Mouse (Mus musculus) adrenal gland, adult 8-10 months (tissue): ENCODE measurements around the gene Ammecr1. TPM values are rescaled to one million over a fixed set of nuclear protein-coding genes. Genes with fewer than 3 reads are reported as not detected.

Experiments used
- DNase-seq: peaks from one replicate; pipeline ENCODE4 v3.0.0; 2022
- microRNA-seq, 2 experiments: library from miRNA; unstranded; fragments of <30 nt; microRNA quantifications; one replicate each; pipeline ENCODE4 v1.2.0; 2022
- total RNA-seq, 4 experiments: library from RNA; stranded (reverse); gene quantifications; 2 replicates each; pipeline ENCODE4 v1.2.4; 2022

The Ammecr1 gene
- total RNA-seq, 4 experiments from 2014 or later, result 7.7 to 14.2 (median 11.6) TPM

DNA sequence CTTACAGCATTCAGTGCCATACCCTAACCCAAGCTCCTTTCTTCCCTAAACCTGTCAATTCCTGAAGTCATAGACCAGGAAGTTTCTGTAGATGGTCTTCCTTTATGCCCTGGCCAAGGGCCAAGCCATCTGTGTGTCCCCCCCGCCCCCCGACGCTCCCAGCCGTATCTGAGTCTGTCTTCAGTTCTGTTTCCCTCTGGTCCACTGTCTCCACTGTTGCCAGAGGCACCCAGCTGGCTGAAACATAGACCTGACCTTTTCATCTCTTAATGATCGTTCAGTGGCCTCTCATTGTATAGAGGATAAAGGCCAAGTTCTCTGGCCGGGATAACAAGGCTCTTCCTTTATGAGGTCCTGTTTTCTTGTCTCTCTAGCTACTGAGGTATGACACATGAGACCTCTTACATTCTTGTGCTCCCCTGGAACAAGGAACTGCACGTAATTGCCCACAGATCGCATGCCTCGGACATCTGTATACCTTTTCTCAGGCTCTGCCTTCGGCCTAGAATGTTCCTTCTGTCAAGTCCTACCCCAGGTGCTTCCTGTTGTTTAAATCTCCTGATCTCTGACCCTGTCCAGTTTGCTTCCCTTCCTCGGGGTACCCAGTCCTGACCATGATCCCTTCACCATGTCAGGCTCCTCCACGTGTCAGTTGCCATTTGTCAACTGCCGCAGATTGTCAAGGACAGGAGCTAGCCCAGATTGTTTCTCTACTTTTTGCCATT lies 138.2 kb downstream of the Ammecr1 start:
- no peak for DNase-seq

DNA sequence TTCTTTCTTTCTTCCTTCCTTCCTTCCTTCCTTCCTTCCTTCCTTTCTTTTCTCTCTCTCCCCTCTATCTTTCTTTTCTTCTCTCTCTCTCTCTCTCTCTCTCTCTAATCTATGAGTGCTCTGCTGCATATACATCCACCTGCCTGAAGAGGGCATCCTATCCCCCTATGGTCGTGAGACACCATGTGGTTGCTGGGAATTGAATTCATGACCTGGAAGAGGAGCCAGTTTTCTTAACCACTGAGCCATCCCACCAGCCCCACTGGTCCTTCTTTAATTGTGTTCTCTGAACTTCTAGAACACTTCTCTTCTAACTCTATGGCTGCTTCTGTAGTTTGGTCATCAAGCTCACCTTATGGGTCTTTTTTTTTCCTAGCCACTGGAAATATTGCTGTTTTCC lies 138.9 kb downstream of the Ammecr1 start:
- no peak for DNase-seq

DNA sequence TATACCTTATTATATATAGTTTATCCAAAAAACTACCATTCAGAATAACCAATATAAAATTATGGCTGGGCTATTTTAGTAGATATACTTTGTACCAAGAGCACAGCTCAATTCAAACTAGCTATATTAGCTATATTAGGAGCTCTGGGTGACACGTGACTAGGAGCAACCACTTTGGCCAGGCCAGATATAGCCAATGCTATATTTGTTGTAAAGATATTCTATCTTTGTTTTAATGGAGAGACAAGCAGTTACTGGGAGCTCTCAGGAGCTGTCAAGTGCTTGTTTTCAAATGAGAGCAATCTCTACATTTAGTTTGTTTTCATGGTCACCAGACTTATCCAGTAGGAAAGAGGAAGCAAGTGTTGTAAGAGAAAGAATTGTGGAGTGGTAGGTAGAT lies 141.2 kb downstream of the Ammecr1 start:
- no peak for DNase-seq

DNA sequence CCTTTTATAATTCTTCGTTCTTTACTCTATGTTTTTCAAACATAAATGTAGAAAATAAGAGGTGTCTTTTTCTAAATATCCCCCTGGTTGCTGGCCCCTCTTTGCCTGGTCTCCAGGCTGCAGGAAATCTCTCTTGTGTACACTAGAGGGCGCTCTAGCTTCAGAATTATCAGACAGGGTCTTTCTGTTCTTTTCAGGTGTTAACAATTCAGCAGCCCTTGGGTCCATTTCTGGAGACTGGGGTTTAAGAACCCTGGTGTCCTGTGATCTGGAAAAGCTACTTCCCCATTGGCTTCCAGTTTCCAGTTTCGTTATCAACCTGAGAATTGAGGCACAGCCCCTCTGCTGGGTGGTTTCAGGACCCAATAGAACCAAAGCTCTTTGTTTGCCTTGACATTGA lies 144.7 kb downstream of the Ammecr1 start:
- no peak for DNase-seq

DNA sequence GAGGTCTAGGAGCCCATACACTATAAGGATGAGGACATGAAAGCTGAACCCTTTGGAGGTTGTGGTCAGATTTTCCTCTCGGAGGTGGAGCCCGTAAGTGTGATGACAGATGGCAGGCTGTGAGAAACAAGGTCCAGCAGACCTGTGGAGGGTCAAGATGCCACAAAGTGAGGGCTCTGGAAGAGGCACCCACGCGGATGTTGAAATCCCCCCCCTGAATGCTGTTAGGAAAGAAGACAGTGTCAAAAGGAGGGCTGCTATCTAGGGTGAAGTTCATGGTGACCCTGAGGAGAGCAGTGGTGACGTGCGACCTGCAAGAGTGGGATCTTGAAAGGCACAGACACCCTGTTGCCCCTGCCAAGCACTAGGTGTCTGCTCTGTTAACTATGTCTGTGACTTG lies 145.3 kb downstream of the Ammecr1 start:
- no peak for DNase-seq

DNA sequence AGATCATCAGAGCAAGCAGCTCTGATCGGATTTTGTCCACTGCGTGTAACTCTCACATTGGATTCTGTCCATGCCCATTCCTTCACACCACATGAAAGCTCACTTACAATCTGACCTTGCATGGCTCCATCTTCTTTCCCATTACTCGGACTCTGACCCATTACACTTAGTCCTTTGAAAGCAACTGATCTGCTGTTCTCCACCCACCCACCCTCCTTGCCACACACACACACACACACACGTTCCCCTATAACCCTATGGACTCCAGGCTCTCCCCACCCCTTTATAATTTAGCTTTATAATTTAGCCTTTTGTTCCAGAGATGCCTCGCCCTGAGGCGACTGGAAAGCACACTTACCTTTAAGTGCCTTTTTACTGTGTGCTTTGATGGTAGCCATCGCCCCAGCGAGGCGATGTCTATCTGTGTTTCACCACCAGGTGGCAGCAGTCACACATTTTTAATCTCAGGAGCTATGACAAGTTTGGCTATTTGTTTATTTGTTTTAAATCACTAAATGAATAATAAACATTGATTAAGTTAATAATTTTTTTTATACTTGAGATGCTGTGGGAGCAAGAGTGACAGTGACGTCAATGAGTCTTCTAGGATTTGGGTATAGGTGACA lies 148.4 kb downstream of the Ammecr1 start:
- no peak for DNase-seq

DNA sequence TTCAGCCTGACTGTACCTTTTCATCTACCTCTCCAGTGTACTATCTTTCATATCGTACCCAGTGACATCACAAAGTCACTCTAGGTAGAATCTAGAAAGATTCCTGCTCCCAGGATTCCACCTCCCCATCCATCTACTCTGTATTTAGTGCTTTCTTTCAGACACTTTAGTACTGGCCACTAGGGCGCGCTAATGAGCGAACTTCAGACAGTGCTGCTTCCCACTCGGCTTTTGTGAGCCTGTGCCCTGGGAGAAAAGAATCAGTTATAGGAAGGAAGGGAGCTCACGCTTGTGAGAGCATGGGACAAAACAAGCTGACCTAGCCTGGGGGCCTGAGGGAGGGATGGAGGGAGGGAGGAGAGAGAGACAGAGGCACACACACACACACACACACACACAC lies 153.4 kb downstream of the Ammecr1 start:
- no peak for DNase-seq

DNA sequence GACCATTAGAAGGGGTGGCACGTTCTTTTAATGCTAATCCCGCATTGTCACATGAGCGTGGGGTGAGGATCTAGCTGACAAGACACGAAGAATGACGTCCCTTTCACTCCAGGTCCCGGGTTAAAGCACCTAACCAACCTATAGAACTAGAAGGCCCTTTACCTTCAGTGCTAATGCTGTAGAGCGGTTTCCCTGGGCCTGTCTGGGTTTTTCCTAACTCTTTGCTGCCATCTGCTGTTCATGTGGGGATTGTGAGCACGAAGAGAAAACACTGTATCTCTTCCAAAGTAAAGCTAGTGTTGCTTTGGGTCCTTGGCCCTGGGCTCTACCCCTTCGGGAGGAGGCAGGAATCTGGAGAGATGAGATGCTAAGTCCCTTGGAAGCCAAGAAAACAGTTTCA lies 158.1 kb downstream of the Ammecr1 start:
- no peak for DNase-seq

DNA sequence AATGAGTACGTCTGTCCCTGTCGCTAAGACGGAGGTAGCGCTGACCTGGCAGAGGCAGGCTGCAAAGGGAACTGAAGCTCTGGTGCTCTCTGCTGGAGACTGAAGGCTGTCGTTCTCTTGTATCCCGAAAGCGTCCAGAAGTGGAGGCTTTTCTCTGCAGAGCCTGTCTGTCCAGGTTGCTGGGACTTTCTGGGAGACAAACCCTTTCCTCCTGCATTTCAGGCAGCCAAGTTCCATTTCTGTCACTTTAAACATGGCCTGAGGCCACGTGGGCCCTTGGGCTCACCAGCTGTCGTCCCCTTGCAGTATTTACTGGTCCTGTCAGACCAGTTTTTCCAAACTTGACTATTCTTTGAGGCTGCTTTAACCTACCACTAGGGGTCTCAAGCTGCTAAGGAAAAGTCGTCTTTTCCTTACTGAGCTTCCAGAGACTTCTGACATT lies 159.9 kb downstream of the Ammecr1 start:
- no peak for DNase-seq

DNA sequence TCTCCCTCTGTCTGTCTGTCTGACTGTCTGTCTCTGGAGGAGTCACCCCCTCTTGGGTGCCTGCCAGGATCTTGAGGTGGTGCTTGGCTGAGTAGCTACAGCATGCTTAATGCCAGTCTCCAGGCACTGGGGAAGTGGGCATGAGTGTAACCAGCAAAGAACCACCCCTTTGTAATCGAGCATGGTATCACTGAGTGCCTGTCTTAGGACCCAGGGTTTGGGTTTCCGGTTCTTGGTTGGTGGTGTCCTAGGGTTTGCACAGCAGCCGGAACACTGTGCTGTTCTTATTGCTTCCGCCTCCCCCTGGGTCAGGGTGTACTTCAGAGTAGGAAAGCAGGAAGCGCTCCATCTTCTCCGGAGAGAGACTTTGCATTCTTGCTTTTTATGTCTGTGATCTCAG lies 160.4 kb downstream of the Ammecr1 start:
- no peak for DNase-seq

DNA sequence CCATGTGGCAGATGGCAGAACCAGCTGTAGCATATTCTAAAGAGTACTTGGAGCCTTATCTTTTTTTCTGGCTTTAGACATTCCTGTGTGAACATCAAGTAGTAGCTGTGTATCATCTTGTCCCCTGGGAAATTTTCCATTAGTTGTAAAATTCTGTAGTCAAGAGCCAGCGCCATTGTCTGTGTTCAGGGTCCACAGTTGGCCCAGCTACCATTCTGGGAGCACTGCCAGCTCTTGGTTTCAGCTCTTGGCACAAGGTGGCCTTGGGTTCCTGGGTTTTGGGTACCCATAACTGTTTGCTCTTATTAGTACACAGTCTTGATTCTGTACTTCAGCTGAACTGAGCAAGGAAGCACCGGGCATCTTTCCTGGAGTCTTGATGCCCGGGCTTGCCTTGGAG lies 161.9 kb downstream of the Ammecr1 start:
- peak; percentile 40 for DNase-seq

Small RNAs within 50 kb of the gene (microRNA-seq; reads per million reads assigned to microRNA genes)
- gene Gm44351, result 0 reads per million in 2 experiments

Other genes with a start within 250 kb of the Ammecr1 start
- gene Rtl9, start 132.9 kb upstream of the Ammecr1 start, total RNA-seq, result under 1 TPM; 0.09 to 0.19 (median 0.13) TPM